Mouse (Mus musculus) brain, embryonic 14.5 days (tissue): Measurements from ENCODE around the gene Tm6sf2. TPM values are rescaled to one million over a fixed set of nuclear protein-coding genes. Genes with fewer than 3 reads are reported as not detected.
A peak's percentile ranks its signal among the peaks of the same experiment; 100 is the strongest.
"Not testable (repeated sequence)": the region's sequence is repeated elsewhere in the genome, so short reads cannot be mapped to it uniquely, and the experiment has no call there.

Experiments used
- DNase-seq: peaks from one replicate; pipeline ENCODE4 v3.0.0-alpha.2; 2011; ENCODE audit warnings: low read depth
- CTCF ChIP-seq: fragments of 200-500 bp; IDR thresholded peaks from 2 replicates; pipeline ENCODE4 v1.5.1; 2012; ENCODE audit warnings: inconsistent platforms, mild to moderate bottlenecking, moderate library complexity, borderline replicate concordance; ENCODE audit not compliant: insufficient read depth, insufficient read length; ENCODE audit errors: extremely low read depth
- POLR2A ChIP-seq: fragments of 200-500 bp; IDR thresholded peaks from 2 replicates; pipeline ENCODE4 v1.6.1; 2012; ENCODE audit warnings: mild to moderate bottlenecking, inconsistent platforms, borderline replicate concordance; ENCODE audit not compliant: poor library complexity, insufficient read depth, insufficient read length, severe bottlenecking; ENCODE audit errors: extremely low read depth
- polyA plus RNA-seq: library from polyadenylated mRNA; depleted of rRNA; stranded (reverse); fragments of >200 nt; gene quantifications from 2 replicates; pipeline ENCODE4 v1.2.3, GENCODE M21; 2012; rRNA removed

Gene Tm6sf2
- 8.1 and 10.4 TPM in 2 replicates for polyA plus RNA-seq

- no peak for DNase-seq
- TF ChIP-seq POLR2A, result no peak
- TF ChIP-seq CTCF, result no peak
Observed at GRCm38 (mm10) chr8:70072441-70073069, at the start of gene Tm6sf2. Tm6sf2 (plus strand) TSS chr8:70072924.

- peak; percentile 13 for DNase-seq
- TF ChIP-seq CTCF (no peak), POLR2A (no peak)
Observed at GRCm38 (mm10) chr8:70023596-70023995, 49.1 kb upstream of the Tm6sf2 start.

- no peak for DNase-seq
- TF ChIP-seq POLR2A (no peak), CTCF (no peak)
Observed at GRCm38 (mm10) chr8:70026151-70026550, 46.6 kb upstream of the Tm6sf2 start.

- TF ChIP-seq CTCF (no peak), POLR2A (no peak)
Observed at GRCm38 (mm10) chr8:70030255-70030654, 42.5 kb upstream of the Tm6sf2 start.

GRCm38 (mm10) chr8:70037994-70038393 is 34.7 kb upstream of the Tm6sf2 start:
- DNase-seq, result no peak
- no peak for TF ChIP-seq CTCF
- TF ChIP-seq POLR2A, result no peak

More at GRCm38 (mm10) chr8:70030255-70030654, 42.5 kb upstream of the Tm6sf2 start:
- no peak for DNase-seq

- no peak for TF ChIP-seq CTCF
- TF ChIP-seq POLR2A, result no peak
Observed at GRCm38 (mm10) chr8:70041885-70042546, 30.7 kb upstream of the Tm6sf2 start.

GRCm38 (mm10) chr8:70042583-70043455 is 29.9 kb upstream of the Tm6sf2 start, which contains the start of the genes Mau2 and Sugp1:
Mau2 (minus strand) TSS chr8:70042734.
Sugp1 (plus strand) TSS chr8:70042813.
- peak; percentile 99 for DNase-seq
- TF ChIP-seq CTCF (no peak), POLR2A (peak; percentile 98)

More at GRCm38 (mm10) chr8:70041885-70042546, 30.7 kb upstream of the Tm6sf2 start:
- DNase-seq, result no peak

- TF ChIP-seq CTCF, result no peak
- TF ChIP-seq POLR2A, result no peak
- no peak for DNase-seq
Observed at GRCm38 (mm10) chr8:70043996-70044395, 28.7 kb upstream of the Tm6sf2 start.

GRCm38 (mm10) chr8:70049662-70050061 is 23.1 kb upstream of the Tm6sf2 start:
- TF ChIP-seq POLR2A, result no peak
- no peak for TF ChIP-seq CTCF
- DNase-seq, result no peak

- not testable (repeated sequence) for DNase-seq
Observed at GRCm38 (mm10) chr8:70050434-70050833, 22.3 kb upstream of the Tm6sf2 start.

- no peak for DNase-seq
- TF ChIP-seq POLR2A (no peak), CTCF (no peak)
Observed at GRCm38 (mm10) chr8:70057721-70058120, 15.0 kb upstream of the Tm6sf2 start.

- DNase-seq, result no peak
- no peak for TF ChIP-seq POLR2A
- no peak for TF ChIP-seq CTCF
Observed at GRCm38 (mm10) chr8:70071836-70072440, 786 bp upstream of the Tm6sf2 start.

- no peak for DNase-seq
- TF ChIP-seq CTCF, result no peak
- no peak for TF ChIP-seq POLR2A
Observed at GRCm38 (mm10) chr8:70073120-70073519, 396 bp downstream of the Tm6sf2 start.

GRCm38 (mm10) chr8:70073682-70074081 is 958 bp downstream of the Tm6sf2 start:
- no peak for TF ChIP-seq POLR2A
- no peak for TF ChIP-seq CTCF
- no peak for DNase-seq
